Mouse (Mus musculus): Measurements from ENCODE around the gene Il16. TPM values are rescaled to one million over a fixed set of nuclear protein-coding genes. Genes with fewer than 3 reads are reported as not detected.

Il16 gene
- polyA plus RNA-seq, 1 experiment = 70.7 TPM

- Histone ChIP-seq H3K27me3 (ENCODE audit: control insufficient read depth, insufficient read depth, low read length) (no peaks in the 10 kb centered on the region), H3K4me3 (ENCODE audit: extremely low read depth, insufficient read depth, insufficient read length) (no peak overlapping the region), H3K4me1 (ENCODE audit: control insufficient read depth, insufficient read depth, insufficient read length) (peaks cover 9% of the 10 kb centered on the region), H3K27ac (ENCODE audit: insufficient read depth, low read length) (no peak overlapping the region), H3K36me3 (ENCODE audit: control insufficient read depth, insufficient read depth, low read length) (no peaks in the 10 kb centered on the region)
- 93% methylated on average over 1 of the region's 1 CpGs for WGBS
- DNase-seq (ENCODE audit: low read depth in 1 of 2, low spot score in 2 of 2) = no peak
- TF ChIP-seq CTCF (IDR thresholded peaks at IDR 0.05; ENCODE audit: extremely low read depth, insufficient read depth, insufficient read length, insufficient replicate concordance) (no peak), POLR2A (IDR thresholded peaks at IDR 0.05; ENCODE audit: low read depth, low read length) (no peak)
Observed at GRCm38 (mm10) chr7:83618709-83619108, 126.8 kb downstream of the Il16 start.

GRCm38 (mm10) chr7:83616268-83616667, 129.3 kb downstream of the Il16 start:
- no peaks in the 10 kb centered on the region for H3K27me3 ChIP-seq (ENCODE audit: control insufficient read depth, insufficient read depth, low read length)
- H3K27ac ChIP-seq (ENCODE audit: insufficient read depth, low read length) = peak overlapping the region; percentile 44
- TF ChIP-seq CTCF (IDR thresholded peaks at IDR 0.05; ENCODE audit: extremely low read depth, insufficient read depth, insufficient read length, insufficient replicate concordance) (no peak), POLR2A (IDR thresholded peaks at IDR 0.05; ENCODE audit: low read depth, low read length) (no peak)
- H3K4me1 ChIP-seq (ENCODE audit: control insufficient read depth, insufficient read depth, insufficient read length) = peaks cover 9% of the 10 kb centered on the region
- DNase-seq (ENCODE audit: low read depth in 1 of 2, low spot score in 2 of 2) = peak in 1 of 2 experiments; percentile 31
- no peaks in the 10 kb centered on the region for H3K36me3 ChIP-seq (ENCODE audit: control insufficient read depth, insufficient read depth, low read length)
- 38% methylated on average over 3 of the region's 3 CpGs for WGBS
- H3K4me3 ChIP-seq (ENCODE audit: extremely low read depth, insufficient read depth, insufficient read length) = no peak overlapping the region

GRCm38 (mm10) chr7:83615815-83616214, 129.7 kb downstream of the Il16 start:
- peak in 1 of 2 experiments; percentile 35 for DNase-seq (ENCODE audit: low read depth in 1 of 2, low spot score in 2 of 2)
- 86% methylated on average over 8 of the region's 8 CpGs for WGBS
- peaks cover 9% of the 10 kb centered on the region for H3K4me1 ChIP-seq (ENCODE audit: control insufficient read depth, insufficient read depth, insufficient read length)
- H3K27me3 ChIP-seq (ENCODE audit: control insufficient read depth, insufficient read depth, low read length) = no peaks in the 10 kb centered on the region
- no peak overlapping the region for H3K4me3 ChIP-seq (ENCODE audit: extremely low read depth, insufficient read depth, insufficient read length)
- H3K27ac ChIP-seq (ENCODE audit: insufficient read depth, low read length) = peak overlapping the region; percentile 15; the same call in 1 of the 2 replicates
- no peaks in the 10 kb centered on the region for H3K36me3 ChIP-seq (ENCODE audit: control insufficient read depth, insufficient read depth, low read length)
- TF ChIP-seq POLR2A (IDR thresholded peaks at IDR 0.05; ENCODE audit: low read depth, low read length) (no peak), CTCF (IDR thresholded peaks at IDR 0.05; ENCODE audit: extremely low read depth, insufficient read depth, insufficient read length, insufficient replicate concordance) (0 out of 2 replicates have a peak, but pooled peaks have one; percentile 10)

- no peak overlapping the region for H3K27ac ChIP-seq (ENCODE audit: insufficient read depth, low read length)
- no peak for DNase-seq (ENCODE audit: low read depth in 1 of 2, low spot score in 2 of 2)
- H3K27me3 ChIP-seq (ENCODE audit: control insufficient read depth, insufficient read depth, low read length) = no peaks in the 10 kb centered on the region
- H3K4me3 ChIP-seq (ENCODE audit: extremely low read depth, insufficient read depth, insufficient read length) = no peak overlapping the region
- 94% methylated on average over 3 of the region's 3 CpGs for WGBS
- TF ChIP-seq CTCF (IDR thresholded peaks at IDR 0.05; ENCODE audit: extremely low read depth, insufficient read depth, insufficient read length, insufficient replicate concordance) (no peak), POLR2A (IDR thresholded peaks at IDR 0.05; ENCODE audit: low read depth, low read length) (no peak)
- peaks cover 9% of the 10 kb centered on the region for H3K4me1 ChIP-seq (ENCODE audit: control insufficient read depth, insufficient read depth, insufficient read length)
- no peaks in the 10 kb centered on the region for H3K36me3 ChIP-seq (ENCODE audit: control insufficient read depth, insufficient read depth, low read length)
Observed at GRCm38 (mm10) chr7:83615272-83615671, 130.3 kb downstream of the Il16 start.

- Histone ChIP-seq H3K27ac (ENCODE audit: insufficient read depth, low read length) (no peak overlapping the region), H3K27me3 (ENCODE audit: control insufficient read depth, insufficient read depth, low read length) (no peaks in the 10 kb centered on the region), H3K4me1 (ENCODE audit: control insufficient read depth, insufficient read depth, insufficient read length) (peaks cover 9% of the 10 kb centered on the region; the same call in 1 of the 2 replicates), H3K4me3 (ENCODE audit: extremely low read depth, insufficient read depth, insufficient read length) (no peak overlapping the region), H3K36me3 (ENCODE audit: control insufficient read depth, insufficient read depth, low read length) (no peaks in the 10 kb centered on the region)
- WGBS = 88% methylated on average over 1 of the region's 1 CpGs
- DNase-seq (ENCODE audit: low read depth in 1 of 2, low spot score in 2 of 2) = no peak
- TF ChIP-seq POLR2A (IDR thresholded peaks at IDR 0.05; ENCODE audit: low read depth, low read length) = no peak
- no peak for TF ChIP-seq CTCF (IDR thresholded peaks at IDR 0.05; ENCODE audit: extremely low read depth, insufficient read depth, insufficient read length, insufficient replicate concordance)
Observed at GRCm38 (mm10) chr7:83611886-83612285, 133.6 kb downstream of the Il16 start.

GRCm38 (mm10) chr7:83609891-83610290, 135.6 kb downstream of the Il16 start:
- no peaks in the 10 kb centered on the region for H3K36me3 ChIP-seq (ENCODE audit: control insufficient read depth, insufficient read depth, low read length)
- 83% methylated on average over 4 of the region's 4 CpGs for WGBS
- TF ChIP-seq POLR2A (IDR thresholded peaks at IDR 0.05; ENCODE audit: low read depth, low read length) = no peak
- TF ChIP-seq CTCF (IDR thresholded peaks at IDR 0.05; ENCODE audit: extremely low read depth, insufficient read depth, insufficient read length, insufficient replicate concordance) = no peak
- H3K4me3 ChIP-seq (ENCODE audit: extremely low read depth, insufficient read depth, insufficient read length) = no peak overlapping the region
- H3K27ac ChIP-seq (ENCODE audit: insufficient read depth, low read length) = peak overlapping the region; percentile 74
- no peaks in the 10 kb centered on the region for H3K27me3 ChIP-seq (ENCODE audit: control insufficient read depth, insufficient read depth, low read length)
- H3K4me1 ChIP-seq (ENCODE audit: control insufficient read depth, insufficient read depth, insufficient read length) = peaks cover 3% of the 10 kb centered on the region; the same call in 1 of the 2 replicates
- peak in 1 of 2 experiments; percentile 50 for DNase-seq (ENCODE audit: low read depth in 1 of 2, low spot score in 2 of 2)

GRCm38 (mm10) chr7:83606796-83607195, 138.7 kb downstream of the Il16 start:
- TF ChIP-seq POLR2A (IDR thresholded peaks at IDR 0.05; ENCODE audit: low read depth, low read length) (no peak), CTCF (IDR thresholded peaks at IDR 0.05; ENCODE audit: extremely low read depth, insufficient read depth, insufficient read length, insufficient replicate concordance) (no peak)
- H3K27ac ChIP-seq (ENCODE audit: insufficient read depth, low read length) = no peak overlapping the region
- WGBS = 95% methylated on average over 2 of the region's 2 CpGs

More at GRCm38 (mm10) chr7:83606796-83607195, 138.7 kb downstream of the Il16 start:
- H3K27me3 ChIP-seq (ENCODE audit: control insufficient read depth, insufficient read depth, low read length) = no peaks in the 10 kb centered on the region
- no peaks in the 10 kb centered on the region for H3K36me3 ChIP-seq (ENCODE audit: control insufficient read depth, insufficient read depth, low read length)
- no peak for DNase-seq (ENCODE audit: low read depth in 1 of 2, low spot score in 2 of 2)
- peaks cover 3% of the 10 kb centered on the region; the same call in 1 of the 2 replicates for H3K4me1 ChIP-seq (ENCODE audit: control insufficient read depth, insufficient read depth, insufficient read length)
- H3K4me3 ChIP-seq (ENCODE audit: extremely low read depth, insufficient read depth, insufficient read length) = no peak overlapping the region
